Mouse (Mus musculus): Measurements from ENCODE around the gene Gm10283. TPM values are rescaled to one million over a fixed set of nuclear protein-coding genes. Genes with fewer than 3 reads are reported as not detected.

The Gm10283 gene
- total RNA-seq, 2 experiments from 2014 or later, result not detected

Other genes with a start within 250 kb of the Gm10283 start
- not detected for gene Aadat, start 2.7 kb upstream of the Gm10283 start, total RNA-seq (2021)
- gene Mfap3l, start 129.6 kb upstream of the Gm10283 start, total RNA-seq (2021), result 1 to 10 TPM; 3.6 to 4.2 TPM

Measured in heart, postnatal 4 days (tissue).